Mouse (Mus musculus) left cerebral cortex, adult 8-10 months (tissue): Measurements from ENCODE around the gene Prdm10. TPM values are rescaled to one million over a fixed set of nuclear protein-coding genes. Genes with fewer than 3 reads are reported as not detected.

Experiments used
- DNase-seq, 2 experiments: peaks; one replicate each; pipeline ENCODE4 v3.0.0; 2022; ENCODE audit warnings: low spot score in 2 of 2
- total RNA-seq, 4 experiments: library from RNA; stranded (reverse); gene quantifications; 2 replicates each; pipeline ENCODE4 v1.2.4; 2022

The Prdm10 gene
- total RNA-seq, 4 experiments from 2014 or later: 16.5 to 20.0 (median 17.2) TPM

GRCm38 (mm10) chr9:31262226-31263105 is 17.9 kb upstream of the Prdm10 start:
- no peak for DNase-seq

GRCm38 (mm10) chr9:31266013-31266659 is 14.2 kb upstream of the Prdm10 start:
- no peak for DNase-seq

GRCm38 (mm10) chr9:31271221-31272015 is 8.9 kb upstream of the Prdm10 start:
- no peak for DNase-seq

DNA sequence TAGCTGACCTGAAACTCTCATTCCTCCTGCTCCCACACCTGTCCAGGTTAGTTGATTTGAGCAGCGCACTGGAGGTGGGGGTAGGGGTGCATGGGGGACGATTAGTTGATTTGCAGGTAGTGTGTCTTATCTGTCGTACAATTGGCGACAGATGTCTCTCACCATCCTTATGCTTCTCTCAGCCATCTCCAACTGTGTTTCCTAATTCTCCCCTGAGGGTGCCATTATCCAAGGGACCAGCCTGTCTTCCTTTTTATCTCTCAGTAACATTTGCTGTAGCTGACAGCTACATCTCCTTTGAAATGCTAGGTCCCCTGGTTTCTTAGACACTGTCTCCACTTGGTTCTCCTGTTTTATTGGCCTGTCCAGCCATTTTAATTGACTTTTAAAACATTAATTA is 8.2 kb upstream of the Prdm10 start:
- no peak for DNase-seq

- DNase-seq: no peak
These were observed 1.7 kb upstream of the Prdm10 start for GRCm38 (mm10) chr9:31278651-31279050.

DNA sequence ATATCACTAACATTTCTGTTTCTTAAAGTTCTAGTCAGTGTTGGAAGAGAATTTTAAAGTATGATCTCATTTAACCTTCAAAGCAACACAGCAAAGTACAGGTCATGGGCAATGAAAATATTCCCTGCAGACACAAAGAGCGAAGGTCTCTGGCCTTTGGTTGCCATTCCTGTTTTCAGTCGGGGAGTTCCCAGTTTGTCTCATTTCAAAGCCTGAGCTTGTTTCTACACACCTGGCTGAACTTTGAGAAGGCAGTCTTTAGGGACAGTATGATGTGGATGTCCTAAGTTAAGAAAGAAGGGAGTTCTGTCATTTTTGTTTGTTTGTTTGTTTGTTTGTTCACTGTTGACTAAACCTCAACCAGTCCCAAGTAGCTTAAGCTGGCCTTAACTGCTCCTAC is 1.0 kb upstream of the Prdm10 start:
- DNase-seq: no peak

DNA sequence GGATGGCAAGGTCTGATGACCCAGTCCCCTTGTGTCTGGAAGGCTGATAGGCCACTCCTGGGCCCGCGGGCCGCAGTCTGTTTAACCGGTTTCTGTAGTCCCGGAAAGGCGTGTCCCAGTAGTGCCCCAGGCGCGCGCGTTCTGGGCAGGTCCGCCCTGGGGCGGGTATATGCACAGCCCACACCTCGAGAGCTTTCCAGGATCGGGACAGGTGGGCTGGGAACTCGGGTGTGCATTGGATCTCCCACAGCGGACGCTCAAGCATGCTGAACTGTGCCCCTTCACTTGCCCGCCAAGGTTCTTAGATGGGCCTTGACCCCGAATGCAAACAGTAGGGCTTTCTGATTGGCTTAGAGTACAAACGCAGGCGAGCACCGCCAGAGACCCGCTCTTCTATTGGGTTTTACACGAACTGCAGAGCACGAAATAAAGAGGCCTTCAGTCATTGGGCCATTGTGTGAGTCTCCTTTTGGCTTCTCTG is 413 bp upstream of the Prdm10 start:
- peak in 1 of 2 experiments; percentile 82 for DNase-seq

DNA sequence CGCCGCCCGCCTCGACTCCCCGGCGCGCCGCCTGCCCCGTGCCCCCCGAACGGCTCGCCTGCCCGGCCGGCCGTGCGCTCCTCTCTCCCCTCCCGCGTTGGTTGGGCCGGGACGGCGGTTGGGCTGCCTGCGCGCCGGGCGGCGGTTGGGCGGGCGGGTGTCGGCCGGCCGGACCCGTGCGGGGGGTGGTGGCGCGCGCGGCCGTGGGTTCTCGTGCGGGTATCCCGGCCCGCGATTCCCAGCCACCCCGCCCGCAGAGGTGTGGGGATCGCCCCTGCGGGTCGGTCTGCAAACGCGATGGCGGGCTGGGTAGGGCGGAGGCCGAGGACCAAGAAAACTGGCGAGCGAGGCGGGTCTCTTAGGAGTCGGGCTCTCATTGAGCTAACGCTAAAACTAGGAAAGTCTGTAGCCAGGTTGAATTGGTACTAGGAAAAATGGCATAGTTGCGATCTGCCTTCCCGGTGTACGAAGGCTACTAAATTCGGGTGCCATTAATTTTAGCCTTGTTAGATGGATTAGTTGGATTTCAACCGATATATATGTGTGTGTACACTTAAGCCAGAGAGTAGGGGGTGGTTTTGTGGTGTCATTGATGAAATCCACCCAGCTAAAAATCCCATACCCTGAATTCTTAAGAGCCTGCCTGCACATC is 799 bp downstream of the Prdm10 start:
- peak in 1 of 2 experiments; percentile 63 for DNase-seq

- no peak for DNase-seq
These were observed 1.3 kb downstream of the Prdm10 start for GRCm38 (mm10) chr9:31281663-31282015.

DNA sequence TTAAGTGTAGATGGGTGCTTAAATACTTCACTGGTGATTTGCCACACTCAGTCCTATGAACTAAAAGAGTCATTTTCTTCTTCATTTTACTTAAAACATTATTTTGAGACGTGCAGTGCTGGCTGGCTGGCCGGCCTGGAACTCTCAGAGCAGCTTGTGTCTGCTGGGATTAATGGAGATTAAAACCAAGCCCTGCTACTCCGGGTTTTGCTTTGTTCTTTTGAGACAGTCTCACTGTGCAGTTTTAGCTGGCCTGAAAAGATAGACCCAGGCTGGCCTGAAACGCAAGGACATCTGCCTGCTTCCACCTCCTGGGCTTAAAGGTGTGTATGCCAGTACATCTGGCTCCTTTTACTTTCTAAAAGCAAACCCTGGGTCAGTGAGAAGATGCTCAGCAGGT is 2.2 kb downstream of the Prdm10 start:
- DNase-seq: no peak

- no peak for DNase-seq
These were observed 2.7 kb downstream of the Prdm10 start for GRCm38 (mm10) chr9:31283044-31283443.

DNA sequence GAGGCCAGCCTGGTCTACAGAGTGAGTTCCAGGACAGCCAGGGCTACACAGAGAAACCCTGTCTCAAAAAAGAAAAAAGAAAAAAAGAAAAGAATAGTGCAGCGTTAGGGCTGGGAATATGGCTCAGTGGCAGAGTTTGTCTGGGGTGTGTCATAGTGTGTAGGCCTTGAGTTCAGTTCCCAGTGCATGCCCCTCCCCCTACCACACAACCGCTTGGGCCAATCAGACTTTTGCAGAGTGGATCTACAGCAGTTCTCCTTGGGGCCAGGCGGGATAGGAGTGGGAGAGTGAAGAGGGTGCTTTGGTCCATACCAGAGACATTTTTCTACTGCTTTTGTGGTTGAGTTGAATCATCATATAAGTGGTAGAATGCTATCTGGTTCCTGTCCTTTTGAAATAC is 3.6 kb downstream of the Prdm10 start:
- no peak for DNase-seq

- no peak for DNase-seq
These were observed 10.0 kb downstream of the Prdm10 start for GRCm38 (mm10) chr9:31290201-31290862.

- DNase-seq: no peak
These were observed 11.6 kb downstream of the Prdm10 start for GRCm38 (mm10) chr9:31291978-31292377.

GRCm38 (mm10) chr9:31293208-31293607 is 12.9 kb downstream of the Prdm10 start:
- no peak for DNase-seq

DNA sequence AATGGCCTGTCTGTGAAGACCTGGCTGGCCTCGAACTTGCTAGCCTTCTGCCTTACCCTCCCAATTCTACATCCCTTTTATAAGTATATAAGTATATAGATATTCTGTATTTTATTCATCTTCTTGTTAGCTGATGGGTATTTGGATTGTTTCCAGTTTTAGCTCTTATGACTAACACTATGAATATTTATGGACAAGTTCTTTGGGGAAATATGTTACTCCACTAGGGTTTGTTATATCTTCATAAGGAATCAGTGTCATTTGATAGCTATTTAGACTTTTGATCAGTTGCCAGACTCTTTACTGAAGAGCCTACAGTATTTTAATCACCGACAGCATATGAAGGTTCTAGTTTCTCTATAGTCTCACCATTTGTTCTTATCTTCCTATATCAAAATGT is 15.0 kb downstream of the Prdm10 start:
- no peak for DNase-seq

GRCm38 (mm10) chr9:31296293-31296692 is 16.0 kb downstream of the Prdm10 start:
- DNase-seq: no peak

- no peak for DNase-seq
These were observed 18.4 kb downstream of the Prdm10 start for GRCm38 (mm10) chr9:31298751-31299150.

DNA sequence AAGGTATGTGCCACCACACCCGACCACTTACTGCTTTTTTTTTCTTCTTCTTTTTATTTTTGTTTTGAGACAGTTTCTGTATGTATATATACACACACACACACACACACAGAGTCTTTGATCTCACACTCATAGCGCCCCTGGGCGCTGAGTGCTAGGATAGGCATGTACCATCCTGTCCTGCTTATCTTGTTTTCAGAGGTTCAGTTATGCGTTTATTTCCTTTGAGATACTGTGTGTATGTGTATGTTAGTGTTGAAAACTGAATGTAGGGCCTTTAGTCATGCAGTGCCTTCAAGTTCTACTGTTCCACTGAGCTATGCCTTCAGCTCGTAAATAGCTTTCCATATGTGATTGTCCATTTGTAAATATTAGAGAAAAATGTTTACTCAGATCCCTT is 20.2 kb downstream of the Prdm10 start:
- DNase-seq: no peak

DNA sequence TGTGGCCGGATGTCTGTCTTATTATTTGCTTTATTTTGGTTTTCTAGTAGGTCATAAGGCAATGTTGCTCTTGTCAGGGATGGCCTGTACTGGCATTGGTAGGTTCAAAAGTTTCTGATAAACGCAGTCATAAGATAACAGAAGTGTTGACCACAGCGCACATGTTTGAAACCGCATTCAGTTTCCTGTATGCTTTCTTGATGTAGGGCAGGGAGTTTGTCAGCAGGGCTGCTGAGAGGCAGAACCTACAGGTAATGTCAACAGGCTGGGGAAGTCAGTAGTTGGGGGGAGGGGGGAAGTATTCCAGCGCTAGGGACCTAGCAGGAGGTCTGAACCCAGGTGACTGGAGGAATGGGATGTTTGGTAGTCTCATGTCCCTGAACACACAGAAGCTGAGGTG is 20.8 kb downstream of the Prdm10 start:
- no peak for DNase-seq
